ENCODE assay signal across 9 mouse cellular contexts in genomic region chr14:33033424-33033823, GRCm38 (mm10). TPM values are rescaled to one million over a fixed set of nuclear protein-coding genes. Genes with fewer than 3 reads are reported as not detected.
DNase-seq lines count a peak whose midpoint lies in the region; ATAC-seq and TF ChIP-seq lines count a peak whose summit lies in the region.
"Had no signal": no experiment of that assay in that cellular context is flagged by ENCODE, and none has a peak within 500 bp of the region (broad histone marks: within the 10 kb centered on the region; RNA-seq: fewer than 3 reads in every experiment).

No protein-coding gene starts in this region.

- H3K9me3 ChIP-seq in hindbrain, embryonic 11.5 days (ENCODE audit: control insufficient read depth, low read length): no peaks in the 10 kb centered on the region
- H3K9me3 ChIP-seq in hindbrain, embryonic 12.5 days (replicated peaks): no peaks in the 10 kb centered on the region
- no peaks in the 10 kb centered on the region for H3K9me3 ChIP-seq in embryonic facial prominence, embryonic 14.5 days (ENCODE audit: control insufficient read depth, low read length)
- H3K9me3 ChIP-seq in midbrain, postnatal 0 days (ENCODE audit: low read length): no peaks in the 10 kb centered on the region

- no peaks in the 10 kb centered on the region for H3K27me3 ChIP-seq in hindbrain, embryonic 11.5 days (ENCODE audit: control insufficient read depth, insufficient read depth, low read length)
- no peaks in the 10 kb centered on the region for H3K27me3 ChIP-seq in hindbrain, embryonic 12.5 days
- H3K27me3 ChIP-seq in embryonic facial prominence, embryonic 14.5 days (replicated peaks; ENCODE audit: control insufficient read depth, insufficient read depth, low read length): no peaks in the 10 kb centered on the region
- no peaks in the 10 kb centered on the region for H3K27me3 ChIP-seq in midbrain, postnatal 0 days (ENCODE audit: insufficient read depth, low read length)

- H3K9ac ChIP-seq in hindbrain, embryonic 11.5 days (ENCODE audit: low read depth, low read length): no peak overlapping the region
- H3K9ac ChIP-seq in hindbrain, embryonic 12.5 days: no peak overlapping the region
- H3K9ac ChIP-seq in embryonic facial prominence, embryonic 14.5 days (ENCODE audit: low read depth, low read length): no peak overlapping the region
- H3K9ac ChIP-seq in midbrain, postnatal 0 days (replicated peaks; ENCODE audit: low read length, poor library complexity, severe bottlenecking): no peak overlapping the region

- no peaks in the 10 kb centered on the region for H3K4me1 ChIP-seq in hindbrain, embryonic 11.5 days (replicated peaks; ENCODE audit: control insufficient read depth, insufficient read depth, low read length)
- H3K4me1 ChIP-seq in hindbrain, embryonic 12.5 days: no peaks in the 10 kb centered on the region
- H3K4me1 ChIP-seq in embryonic facial prominence, embryonic 14.5 days (ENCODE audit: control insufficient read depth, insufficient read depth, low read length): no peaks in the 10 kb centered on the region
- H3K4me1 ChIP-seq in midbrain, postnatal 0 days (ENCODE audit: insufficient read depth, low read length): 0 out of 2 replicates have a peak, but pooled peaks cover 2% of the 10 kb centered on the region

- 43% methylated on average over 6 of the region's 6 CpGs for WGBS in hindbrain, embryonic 11.5 days
- WGBS in hindbrain, embryonic 12.5 days: 34% methylated on average over 6 of the region's 6 CpGs
- 28% methylated on average over 6 of the region's 6 CpGs for WGBS in embryonic facial prominence, embryonic 14.5 days
- 45% methylated on average over 6 of the region's 6 CpGs for WGBS in midbrain, postnatal 0 days

- peak; percentile 81 for TF ChIP-seq CTCF in midbrain, postnatal 0 days (IDR thresholded peaks at IDR 0.05)

- H3K4me2 ChIP-seq in hindbrain, embryonic 11.5 days (replicated peaks; ENCODE audit: low read depth, low read length): no peak overlapping the region
- H3K4me2 ChIP-seq in hindbrain, embryonic 12.5 days (replicated peaks): no peak overlapping the region
- no peak overlapping the region for H3K4me2 ChIP-seq in embryonic facial prominence, embryonic 14.5 days (ENCODE audit: low read depth, low read length)
- H3K4me2 ChIP-seq in midbrain, postnatal 0 days (ENCODE audit: low read depth, low read length, poor library complexity, severe bottlenecking): no peak overlapping the region

- DNase-seq in hindbrain, embryonic 11.5 days (ENCODE audit: low spot score): peak; percentile 59
- DNase-seq in urinary bladder, postnatal 14 days (ENCODE audit: low spot score): peak; percentile 20
- no peak for DNase-seq in urinary bladder, adult 2 months (ENCODE audit: low spot score)
- DNase-seq in embryonic facial prominence, embryonic 14.5 days (ENCODE audit: low spot score): peak; percentile 61
- DNase-seq in midbrain, postnatal 0 days (ENCODE audit: low spot score): peak; percentile 71
- DNase-seq in B cell, adult 2 months: no peak

- no peak overlapping the region for H3K4me3 ChIP-seq in hindbrain, embryonic 11.5 days (ENCODE audit: low read depth, low read length)
- no peak overlapping the region for H3K4me3 ChIP-seq in hindbrain, embryonic 12.5 days
- H3K4me3 ChIP-seq in embryonic facial prominence, embryonic 14.5 days (ENCODE audit: low read depth, low read length): no peak overlapping the region
- H3K4me3 ChIP-seq in midbrain, postnatal 0 days (ENCODE audit: low read depth, low read length): no peak overlapping the region
- H3K4me3 ChIP-seq: myocyte had no signal

- H3K27ac ChIP-seq in hindbrain, embryonic 11.5 days (ENCODE audit: low read depth, low read length): no peak overlapping the region
- H3K27ac ChIP-seq in hindbrain, embryonic 12.5 days: no peak overlapping the region
- no peak overlapping the region for H3K27ac ChIP-seq in embryonic facial prominence, embryonic 14.5 days (replicated peaks; ENCODE audit: low read depth, low read length)
- H3K27ac ChIP-seq in midbrain, postnatal 0 days (ENCODE audit: low read depth, low read length): no peak overlapping the region

- ATAC-seq in hindbrain, embryonic 11.5 days (ENCODE audit: low FRiP score): no peak
- no peak for ATAC-seq in hindbrain, embryonic 12.5 days (ENCODE audit: low FRiP score)
- ATAC-seq in embryonic facial prominence, embryonic 14.5 days (ENCODE audit: low read depth): no peak
- no peak for ATAC-seq in midbrain, postnatal 0 days (ENCODE audit: low FRiP score)
- ATAC-seq in megakaryocyte progenitor cell, adult 5-6 weeks (replicated peaks; ENCODE audit: poor library complexity): no peak

- H3K36me3 ChIP-seq in hindbrain, embryonic 11.5 days (ENCODE audit: control insufficient read depth, insufficient read depth, low read length): no peaks in the 10 kb centered on the region
- H3K36me3 ChIP-seq in hindbrain, embryonic 12.5 days: no peaks in the 10 kb centered on the region
- no peaks in the 10 kb centered on the region for H3K36me3 ChIP-seq in embryonic facial prominence, embryonic 14.5 days (ENCODE audit: control insufficient read depth, insufficient read depth, low read length)
- no peaks in the 10 kb centered on the region for H3K36me3 ChIP-seq in midbrain, postnatal 0 days (ENCODE audit: insufficient read depth, low read length)

RNA-seq across cellular contexts. Expression of gene Lrrc18, which starts 42.2 kb away (rescaled TPM):
- polyA plus RNA-seq in hindbrain, embryonic 11.5 days (2014; fragmentation: Nextera tagmentation; extraction: Ambion mirVana): 0.36 and 0.86 TPM in 2 replicates
- 0.40 and 0.43 TPM in 2 replicates for polyA plus RNA-seq in hindbrain, embryonic 12.5 days (2016; fragmentation: Nextera tagmentation; extraction: Ambion mirVana)
- 0.58 and 0.75 TPM in 2 replicates for polyA plus RNA-seq in urinary bladder, adult 2 months (2012; rRNA removed)
- 0.58 and 0.96 TPM in 2 replicates for polyA plus RNA-seq in embryonic facial prominence, embryonic 14.5 days (2014; fragmentation: Nextera tagmentation; extraction: Ambion mirVana)
- total RNA-seq in midbrain, postnatal 0 days (2014; rRNA removed): 2.0 and 2.2 TPM in 2 replicates
- polyA plus RNA-seq in midbrain, postnatal 0 days (2015; fragmentation: Nextera tagmentation; extraction: Ambion mirVana): 0.63 and 0.70 TPM in 2 replicates
- total RNA-seq in megakaryocyte progenitor cell, adult 5-6 weeks (2015): not detected in 2 replicates
- 0.21 TPM in 1 of 2 replicates, not detected in the other for total RNA-seq in megakaryocyte progenitor cell, adult 5-6 weeks (2017)
- polyA plus RNA-seq: myocyte had no signal

Comparison
In these comparisons a context has a peak if more than half of its experiments do, and no peak if none do; other contexts are left out.
1. DNase-seq: peak in hindbrain, embryonic 11.5 days (single experiment), urinary bladder, postnatal 14 days (single experiment), embryonic facial prominence, embryonic 14.5 days (single experiment) and midbrain, postnatal 0 days (single experiment); none in urinary bladder, adult 2 months (single experiment) and B cell, adult 2 months (0 of 2).